Comparison of ENCODE assay signal across 26 mouse cellular contexts in the genomic region with DNA sequence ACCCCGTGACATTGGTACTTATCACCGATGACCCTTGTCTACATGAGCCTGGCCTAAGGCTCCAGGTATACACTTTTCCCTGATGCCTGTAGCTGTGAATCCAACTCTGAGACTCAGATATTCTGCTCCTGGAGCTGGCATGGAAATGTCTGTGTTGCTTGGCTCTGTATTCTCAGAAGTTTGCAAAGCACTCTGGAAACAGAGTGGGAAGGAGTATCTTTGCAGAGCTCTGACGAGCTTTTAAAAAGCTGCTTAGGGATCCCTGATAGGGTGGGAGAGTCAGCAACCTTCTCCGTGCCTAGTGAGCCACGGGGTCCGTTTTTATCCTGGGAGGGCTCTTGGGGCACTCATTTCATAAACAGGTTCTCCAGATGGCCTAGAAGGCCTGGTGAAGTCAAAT.
"Had no signal": no experiment of that assay in that cellular context is flagged by ENCODE, and none has a peak within 500 bp of the region (broad histone marks: within the 10 kb centered on the region; RNA-seq: fewer than 3 reads in every experiment).

No protein-coding gene starts in this region.

- H3K36me3 ChIP-seq: heart, embryonic 13.5 days; heart, embryonic 15.5 days; hindbrain, embryonic 13.5 days; hindbrain, embryonic 15.5 days; kidney, embryonic 15.5 days; limb, embryonic 13.5 days; limb, embryonic 15.5 days; liver, embryonic 12.5 days had no signal

- ATAC-seq: hindbrain, postnatal 0 days; intestine, embryonic 16.5 days; liver, embryonic 12.5 days had no signal

- H3K9ac ChIP-seq: heart, embryonic 13.5 days; heart, embryonic 15.5 days; hindbrain, embryonic 13.5 days; hindbrain, embryonic 15.5 days; kidney, embryonic 15.5 days; limb, embryonic 13.5 days; limb, embryonic 15.5 days; liver, embryonic 12.5 days had no signal

- H3K27me3 ChIP-seq: heart, embryonic 13.5 days; heart, embryonic 15.5 days; hindbrain, embryonic 13.5 days; hindbrain, embryonic 15.5 days; kidney, embryonic 15.5 days; limb, embryonic 13.5 days; limb, embryonic 15.5 days; liver, embryonic 12.5 days had no signal

- H3K9me3 ChIP-seq: heart, embryonic 13.5 days; heart, embryonic 15.5 days; hindbrain, embryonic 13.5 days; hindbrain, embryonic 15.5 days; kidney, embryonic 15.5 days; limb, embryonic 13.5 days; limb, embryonic 15.5 days; liver, embryonic 12.5 days had no signal

- DNase-seq: gastrocnemius, adult 2 months; gastrocnemius, postnatal 10 days; gastrocnemius, postnatal 25 days; heart, adult 18-20 months; heart, postnatal 14 days; heart, postnatal 36 days; kidney, adult 11 months; kidney, adult 2 months; kidney, adult 9 months; kidney, postnatal 14 days; kidney, postnatal 36 days; layer of hippocampus, adult 9-11 months; layer of hippocampus, postnatal 36 days; left cerebral cortex, postnatal 4 days had no signal

- H3K4me2 ChIP-seq: heart, embryonic 11.5 days; heart, embryonic 13.5 days; heart, embryonic 15.5 days; hindbrain, embryonic 13.5 days; hindbrain, embryonic 15.5 days; kidney, embryonic 15.5 days; limb, embryonic 13.5 days; limb, embryonic 15.5 days; liver, embryonic 12.5 days had no signal

- H3K4me1 ChIP-seq: heart, embryonic 13.5 days; heart, embryonic 15.5 days; hindbrain, embryonic 13.5 days; kidney, embryonic 15.5 days; limb, embryonic 13.5 days; limb, embryonic 15.5 days; liver, embryonic 12.5 days had no signal

- H3K4me3 ChIP-seq: gastrocnemius, adult 2 months; heart, embryonic 13.5 days; heart, embryonic 15.5 days; hindbrain, embryonic 13.5 days; hindbrain, embryonic 15.5 days; kidney, embryonic 15.5 days; limb, embryonic 13.5 days; limb, embryonic 15.5 days; liver, embryonic 12.5 days had no signal

- H3K27ac ChIP-seq: gastrocnemius, adult 2 months; heart, embryonic 13.5 days; heart, embryonic 15.5 days; hindbrain, embryonic 13.5 days; hindbrain, embryonic 15.5 days; hindbrain, postnatal 0 days; kidney, embryonic 15.5 days; kidney, postnatal 0 days; limb, embryonic 13.5 days; limb, embryonic 15.5 days; liver, embryonic 12.5 days had no signal
